Mouse (Mus musculus) cerebellum, adult 2 months (tissue): Measurements from ENCODE around the gene Hmgn1.

ENCODE experiments used
- CTCF ChIP-seq: fragments of 200-500 bp; IDR thresholded peaks from 2 replicates; pipeline ENCODE4 v1.5.1; 2011; ENCODE audit warnings: low read depth, mild to moderate bottlenecking, control low read depth, low read length, moderate library complexity, borderline replicate concordance; ENCODE audit not compliant: insufficient read depth
- POLR2A ChIP-seq: fragments of 200-500 bp; IDR thresholded peaks from 2 replicates; pipeline ENCODE4 v1.6.1; 2011; ENCODE audit warnings: low read length, control low read depth, borderline replicate concordance; ENCODE audit not compliant: insufficient read depth

DNA sequence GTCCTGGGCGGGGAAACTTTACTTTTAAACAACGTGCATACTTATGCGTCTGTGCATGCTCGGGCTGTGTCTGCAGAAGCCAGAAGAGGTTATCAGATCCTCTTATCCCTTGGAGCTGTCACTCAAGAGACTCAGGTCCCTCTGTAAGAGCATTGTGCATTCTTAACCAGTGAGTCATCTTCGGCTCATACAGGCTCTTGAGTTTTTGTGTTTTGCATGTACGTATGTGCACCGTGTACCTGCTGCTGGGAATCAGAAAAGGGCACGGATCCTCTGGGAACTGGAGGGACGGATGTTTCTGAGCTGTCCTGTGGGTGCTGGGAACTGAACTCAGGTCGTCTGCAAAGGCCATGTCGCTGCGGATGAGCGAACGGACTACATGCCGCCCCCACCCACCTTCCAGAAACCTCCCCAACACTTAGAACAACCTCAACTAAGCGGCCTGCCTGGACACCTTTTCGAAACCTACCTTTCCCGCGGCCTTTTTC lies 801 bp downstream of the Hmgn1 start:
- TF ChIP-seq CTCF = no peak
- no peak for TF ChIP-seq POLR2A
